Mouse (Mus musculus): ENCODE measurements around the gene Lmbr1.

Lmbr1 gene

DNA sequence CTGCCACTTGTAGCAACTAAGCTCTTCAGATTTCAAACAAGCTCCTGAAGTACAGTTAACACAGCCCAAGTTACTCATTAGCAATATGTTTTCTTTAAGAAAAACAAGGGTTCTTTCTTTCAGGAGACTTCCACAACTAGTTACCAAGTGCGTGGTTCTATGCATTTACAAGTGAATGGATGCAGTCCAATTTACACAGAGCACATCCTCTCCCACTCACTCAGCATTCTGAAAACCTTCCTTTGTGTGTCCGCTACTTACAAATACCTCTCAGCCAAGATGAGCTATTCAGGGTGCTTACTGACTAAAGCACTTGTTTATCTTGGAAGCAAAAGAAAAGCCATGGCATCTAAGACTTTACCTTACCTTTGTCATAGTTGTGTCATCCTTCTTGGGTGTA lies 124.3 kb downstream of the Lmbr1 start:
- DNase-seq (ENCODE audit: low read depth, low spot score), result no peak

- no peak for DNase-seq (ENCODE audit: low read depth, low spot score)
Observed at GRCm38 (mm10) chr5:29251496-29251873, 126.7 kb downstream of the Lmbr1 start.

GRCm38 (mm10) chr5:29250795-29251495 lies 127.2 kb downstream of the Lmbr1 start:
- peak; percentile 11 for DNase-seq (ENCODE audit: low read depth, low spot score)

GRCm38 (mm10) chr5:29244769-29245168 lies 133.4 kb downstream of the Lmbr1 start:
- DNase-seq (ENCODE audit: low read depth, low spot score), result no peak

GRCm38 (mm10) chr5:29238379-29238778 lies 139.8 kb downstream of the Lmbr1 start:
- DNase-seq (ENCODE audit: low read depth, low spot score), result no peak

GRCm38 (mm10) chr5:29230481-29230880 lies 147.7 kb downstream of the Lmbr1 start:
- DNase-seq (ENCODE audit: low read depth, low spot score), result no peak

DNA sequence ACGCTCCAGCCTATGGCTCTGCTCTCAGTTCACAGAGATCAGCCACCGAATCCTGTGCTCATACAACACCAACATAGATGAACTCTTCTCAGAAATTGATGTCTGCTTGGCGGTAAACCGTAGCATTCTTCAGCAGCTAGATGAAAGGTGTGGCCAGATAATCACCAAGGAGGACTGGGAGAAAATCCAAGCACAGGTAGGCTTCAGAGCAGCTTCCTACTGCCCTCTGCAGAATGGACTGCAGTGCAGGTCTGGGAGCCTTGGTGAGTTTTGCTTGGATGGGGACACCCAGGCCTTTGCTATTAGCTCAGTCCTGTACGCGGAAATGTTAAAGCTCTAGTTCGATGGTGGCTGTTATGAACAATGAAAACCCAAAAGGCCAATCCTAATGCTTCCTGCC lies 154.1 kb downstream of the Lmbr1 start:
- DNase-seq (ENCODE audit: low read depth, low spot score), result no peak

DNA sequence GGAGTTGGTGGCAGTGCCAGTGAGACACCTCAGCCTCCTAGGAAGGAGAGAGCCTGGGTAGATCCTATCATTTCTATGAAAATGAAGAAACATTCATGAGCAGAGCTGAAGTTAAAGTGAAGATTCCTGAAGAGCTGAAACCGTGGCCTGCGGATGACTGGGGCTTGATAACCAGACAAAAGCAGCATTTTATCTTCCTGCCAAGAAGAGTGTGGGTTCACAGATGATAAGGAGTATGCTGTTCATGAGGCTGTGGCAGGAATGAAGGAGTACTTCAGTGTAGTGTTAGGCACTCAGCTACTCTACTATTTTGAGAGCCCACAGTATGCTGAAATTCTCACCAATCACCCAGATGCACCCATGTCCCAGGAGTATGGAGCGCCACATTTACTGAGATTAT lies 160.2 kb downstream of the Lmbr1 start:
- no peak for DNase-seq (ENCODE audit: low read depth, low spot score)

GRCm38 (mm10) chr5:29211980-29212555 lies 166.1 kb downstream of the Lmbr1 start:
- no peak for DNase-seq (ENCODE audit: low read depth, low spot score)

DNA sequence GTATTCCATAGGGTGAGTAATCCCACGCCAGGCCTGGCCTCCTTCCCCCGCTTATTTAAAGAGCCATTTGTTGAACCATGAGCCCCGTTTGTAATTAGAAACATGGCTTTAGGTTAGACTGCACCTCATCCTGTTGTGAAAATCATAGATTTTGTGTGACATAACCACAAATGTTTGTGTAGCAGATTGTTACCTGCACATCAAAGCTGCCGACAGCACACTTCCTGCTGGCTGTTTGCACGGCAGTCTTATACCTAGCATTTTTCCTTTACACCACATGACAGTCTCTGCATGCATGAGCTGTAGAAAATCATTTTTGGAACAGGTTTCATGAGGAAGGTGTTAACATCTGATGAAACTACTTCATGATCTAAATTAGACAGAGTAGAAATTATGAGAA lies 172.5 kb downstream of the Lmbr1 start:
- DNase-seq (ENCODE audit: low read depth, low spot score), result no peak

DNA sequence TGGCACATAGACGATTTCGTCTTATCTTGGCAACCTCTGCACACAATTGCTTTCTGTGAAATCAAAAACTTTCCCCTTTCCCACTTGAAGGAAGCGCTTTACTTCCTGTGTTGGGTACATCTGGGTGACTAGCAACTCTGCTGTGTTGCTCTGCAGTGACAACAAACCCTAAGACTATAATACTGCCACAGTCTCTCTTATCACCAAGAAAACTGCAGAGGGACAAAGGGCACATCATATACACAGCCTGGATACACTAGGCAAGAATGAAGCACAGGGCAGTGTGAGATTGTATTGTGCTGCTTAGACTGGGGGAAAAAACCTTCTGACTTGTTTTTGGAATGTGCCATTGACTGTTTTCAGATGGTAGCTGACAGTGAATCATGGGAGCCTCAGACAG lies 178.3 kb downstream of the Lmbr1 start:
- DNase-seq (ENCODE audit: low read depth, low spot score), result no peak

DNA sequence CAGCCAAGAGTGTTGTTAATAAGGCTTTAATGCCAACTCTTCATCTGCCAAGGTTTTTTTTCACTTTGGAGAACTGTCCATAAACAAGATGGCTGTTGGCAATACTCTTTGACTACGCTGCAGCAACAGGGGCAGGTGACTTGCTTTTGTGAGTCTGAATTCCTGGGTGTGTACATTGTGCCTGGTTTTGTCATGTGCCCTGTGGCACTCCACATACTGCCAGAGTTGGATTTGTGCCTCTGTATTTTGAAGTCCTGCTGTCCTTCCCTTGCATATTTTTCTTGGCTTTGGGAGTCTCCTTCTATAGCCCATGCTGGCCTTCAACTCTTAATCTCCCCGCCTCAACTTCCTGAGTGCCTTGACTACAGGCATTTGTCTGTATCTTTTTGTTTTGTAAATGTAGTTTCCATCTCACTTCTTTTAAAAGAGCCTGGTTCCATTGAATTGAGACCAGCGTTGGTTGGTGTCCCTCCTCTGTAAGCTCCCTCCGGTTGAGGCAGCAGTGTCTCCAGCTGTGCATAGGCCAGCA lies 179.2 kb downstream of the Lmbr1 start:
- no peak for DNase-seq (ENCODE audit: low read depth, low spot score)

DNA sequence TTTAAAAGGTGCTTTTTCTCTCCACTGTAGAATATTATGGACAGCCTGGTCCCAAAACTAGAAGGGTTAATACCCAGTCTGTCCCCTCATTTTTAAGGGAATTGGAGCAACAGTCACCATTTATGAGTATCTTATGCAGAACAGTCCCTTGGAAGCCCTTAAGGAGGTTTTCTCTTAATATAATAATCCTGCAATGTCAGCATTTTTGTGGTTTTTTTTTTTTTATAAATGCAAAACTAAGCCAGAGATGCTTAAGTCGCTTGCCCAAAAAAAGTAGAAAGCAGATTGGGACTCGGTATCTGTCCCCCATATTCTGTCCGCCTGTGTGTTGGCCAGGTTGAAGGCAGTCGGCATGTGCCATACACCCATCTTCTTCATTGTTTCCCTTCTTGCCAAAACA lies 181.0 kb downstream of the Lmbr1 start:
- no peak for DNase-seq (ENCODE audit: low read depth, low spot score)

- DNase-seq (ENCODE audit: low read depth, low spot score), result no peak
Observed at GRCm38 (mm10) chr5:29196264-29196658, 181.9 kb downstream of the Lmbr1 start.

DNA sequence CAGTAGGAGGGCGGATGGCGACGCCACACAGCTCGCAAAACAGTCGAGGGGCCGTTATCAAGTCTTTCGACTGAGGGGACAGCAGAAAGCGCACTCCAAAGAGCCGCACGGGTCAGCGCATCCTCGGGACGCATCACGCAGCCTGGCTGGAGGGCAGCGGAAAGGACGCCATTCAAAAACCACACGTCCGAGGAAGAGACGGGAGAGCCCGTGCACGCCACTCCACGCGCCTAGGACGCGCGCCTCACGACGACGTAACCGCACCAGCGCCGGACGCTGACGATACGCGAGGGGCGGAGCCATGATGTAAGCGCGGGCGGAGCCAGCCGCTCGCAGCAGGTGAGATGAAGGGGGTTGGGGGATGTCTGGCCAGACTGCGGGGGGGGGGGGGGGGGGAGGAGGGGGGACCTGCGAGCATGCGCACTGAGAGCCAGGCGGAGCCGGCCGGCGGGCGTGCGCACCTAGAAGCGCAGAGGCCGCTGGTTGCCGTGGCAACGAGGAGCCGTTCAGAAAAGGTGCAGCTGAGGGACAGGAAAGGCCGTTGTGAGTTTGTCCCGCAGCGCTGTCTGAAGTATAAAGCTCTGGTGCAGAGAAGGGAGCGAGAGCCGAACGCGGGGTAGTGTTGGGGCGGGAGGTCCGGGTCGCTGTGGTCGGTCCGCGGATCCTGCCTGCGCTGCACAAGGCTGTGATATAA lies 182.5 kb downstream of the Lmbr1 start, which contains the start of gene Rnf32:
Gene Rnf32 (plus strand): TSS at position 423 of the 694 bp plus-strand sequence.
- peak; percentile 96 for DNase-seq (ENCODE audit: low read depth, low spot score)

DNA sequence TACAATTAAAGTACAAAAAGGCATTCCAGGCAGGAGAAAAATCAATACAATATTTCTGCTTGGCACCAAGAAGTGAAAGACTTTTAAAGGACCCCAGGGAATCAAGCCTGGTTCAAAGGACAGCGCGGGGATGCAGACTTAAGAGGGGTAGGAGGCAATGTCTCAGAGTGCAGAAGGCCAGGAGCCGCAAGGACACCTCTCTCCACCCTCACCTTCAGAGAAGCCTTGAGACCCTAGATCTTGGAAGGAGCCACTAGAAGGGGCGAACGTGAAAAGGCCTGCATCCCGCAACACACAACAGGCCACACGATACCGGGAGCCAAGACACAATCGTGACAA lies 183.0 kb downstream of the Lmbr1 start:
- no peak for DNase-seq (ENCODE audit: low read depth, low spot score)

GRCm38 (mm10) chr5:29186798-29187197 lies 191.4 kb downstream of the Lmbr1 start:
- DNase-seq (ENCODE audit: low read depth, low spot score), result no peak
